Mouse (Mus musculus): ENCODE measurements at regions not wholly inside any gene's neighbourhood (a gene's known extent, or its start where the extent isn't known, plus 50 kb on each side); places are given as distances from the start of the nearest gene placed in this dataset.
"Not testable (repeated sequence)": the region's sequence is repeated elsewhere in the genome, so short reads cannot be mapped to it uniquely, and the experiment has no call there.

DNA sequence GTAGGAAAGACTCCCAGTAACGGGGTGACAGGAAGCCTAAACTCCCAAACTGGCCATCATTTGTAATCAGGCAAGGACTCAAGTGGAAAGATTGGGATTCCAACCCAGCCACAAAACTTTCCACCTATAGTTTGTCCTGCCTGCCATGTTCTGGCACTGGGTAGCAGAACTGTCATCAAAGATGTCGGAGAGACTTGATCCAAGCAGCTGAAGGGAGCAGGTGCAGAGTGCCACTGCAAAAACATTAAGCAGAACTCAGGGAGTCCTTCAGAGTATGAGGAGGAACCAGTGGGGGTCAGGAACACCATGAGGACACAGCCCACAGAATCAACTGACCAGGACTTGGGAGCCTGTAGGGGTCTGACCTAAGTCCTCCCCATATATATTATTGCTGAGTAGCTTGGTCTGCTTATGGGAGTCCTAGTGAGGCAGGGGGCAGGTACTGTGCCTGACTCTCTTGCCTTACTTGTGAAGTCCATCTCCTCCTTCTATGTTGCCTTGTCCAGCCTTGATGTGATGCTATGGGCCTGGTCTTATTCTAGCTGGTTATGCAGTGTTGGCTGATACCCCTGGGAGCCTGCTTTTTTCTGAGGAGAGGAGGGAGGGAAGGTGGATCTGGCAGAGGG lies 323.5 kb downstream of the Arl4a start:
- DNase-seq: no peak

DNA sequence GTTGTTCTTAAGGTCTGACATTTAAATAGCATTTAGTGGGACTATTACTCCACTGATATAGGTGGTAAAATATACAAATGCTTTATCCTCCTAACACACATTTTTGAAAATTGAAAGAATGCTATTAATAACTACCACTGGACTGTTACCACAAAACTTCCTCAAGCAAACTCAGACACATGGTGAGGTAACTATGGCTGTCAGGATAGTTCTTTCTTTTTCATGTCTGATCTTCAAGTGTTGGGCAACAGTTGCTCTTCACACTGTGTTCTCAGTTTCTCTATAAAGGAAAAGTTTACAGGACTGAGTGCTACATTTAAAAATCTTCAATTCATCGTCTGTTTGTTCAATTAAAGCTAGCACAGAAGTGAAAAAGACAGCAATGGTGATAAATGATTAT lies 326.0 kb downstream of the Arl4a start:
- no peak for DNase-seq

DNA sequence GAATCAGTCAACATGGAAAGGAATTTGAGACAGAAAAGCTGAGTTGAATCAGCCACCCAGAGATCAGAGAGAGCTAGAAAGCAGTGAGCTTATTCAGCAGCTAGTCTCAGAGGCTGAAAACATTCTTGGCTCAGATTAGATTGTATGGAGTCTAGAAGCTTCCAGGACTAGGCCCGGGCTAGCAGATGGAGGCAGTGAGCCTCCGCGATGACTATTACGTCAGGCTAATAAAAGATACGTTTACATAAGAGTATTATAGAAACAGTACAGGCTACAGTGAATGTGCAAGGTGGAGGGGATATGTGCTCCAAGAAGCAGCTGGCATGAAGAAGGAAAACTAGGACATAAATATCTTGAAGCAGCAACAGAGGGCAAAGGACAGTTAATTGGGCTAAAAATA lies 328.0 kb downstream of the Arl4a start:
- DNase-seq: peak; percentile 31

DNA sequence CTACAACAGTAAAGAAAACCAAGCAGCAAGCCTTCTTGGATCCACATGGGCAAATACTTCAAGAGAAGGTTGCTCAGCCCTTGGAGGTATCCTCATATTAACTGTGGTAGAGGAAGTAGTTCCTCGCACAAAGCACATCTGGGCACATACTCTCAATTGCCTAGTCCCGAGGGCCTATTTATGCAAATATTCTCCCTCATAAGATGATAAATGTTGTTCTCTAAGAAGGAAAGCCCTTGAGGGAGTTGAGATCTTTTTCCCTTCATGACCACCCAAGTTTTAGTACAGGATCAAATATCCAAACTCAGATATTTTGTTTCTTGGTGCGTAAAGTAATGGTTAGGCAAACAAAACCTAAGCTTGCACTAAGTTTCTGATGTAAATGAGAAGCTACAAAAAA lies 340.6 kb downstream of the Arl4a start:
- DNase-seq: no peak

DNA sequence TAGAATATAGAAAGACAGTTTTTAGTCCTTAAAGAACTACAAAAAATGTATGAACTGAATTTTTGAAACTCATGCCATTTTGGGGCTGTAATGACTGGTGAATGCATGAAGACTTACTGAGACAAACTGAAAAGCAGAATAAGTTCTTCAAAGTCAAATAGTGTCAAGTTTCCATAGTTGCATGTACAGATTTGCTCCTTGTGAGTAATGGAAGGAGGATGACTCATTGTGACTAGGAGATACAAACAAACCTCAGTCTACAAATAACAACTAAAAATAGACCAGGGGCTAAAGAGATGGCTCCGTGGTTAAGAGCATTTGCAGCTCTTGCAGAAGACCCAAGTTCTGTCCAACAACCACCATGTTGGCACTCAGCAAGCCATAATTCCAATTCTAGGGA lies 342.5 kb downstream of the Arl4a start:
- DNase-seq: no peak

DNA sequence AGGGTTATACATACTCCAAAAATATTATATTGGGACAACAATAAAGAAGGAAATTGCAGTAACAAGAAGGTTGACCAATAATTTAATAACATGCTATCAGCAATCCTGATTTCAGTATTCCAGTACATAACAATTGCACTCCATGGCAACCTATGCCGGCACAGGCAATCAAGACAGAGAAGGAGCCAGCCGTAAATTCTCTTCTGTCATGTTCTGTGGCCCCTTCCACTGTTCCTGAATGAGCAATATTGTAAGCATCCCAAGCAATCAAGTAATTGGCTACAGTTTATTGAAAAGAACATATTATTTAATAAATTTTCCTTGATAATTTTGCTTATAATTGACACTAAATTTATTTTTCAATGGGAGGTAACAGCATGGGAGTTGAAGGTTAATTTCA lies 345.8 kb downstream of the Arl4a start:
- no peak for DNase-seq

DNA sequence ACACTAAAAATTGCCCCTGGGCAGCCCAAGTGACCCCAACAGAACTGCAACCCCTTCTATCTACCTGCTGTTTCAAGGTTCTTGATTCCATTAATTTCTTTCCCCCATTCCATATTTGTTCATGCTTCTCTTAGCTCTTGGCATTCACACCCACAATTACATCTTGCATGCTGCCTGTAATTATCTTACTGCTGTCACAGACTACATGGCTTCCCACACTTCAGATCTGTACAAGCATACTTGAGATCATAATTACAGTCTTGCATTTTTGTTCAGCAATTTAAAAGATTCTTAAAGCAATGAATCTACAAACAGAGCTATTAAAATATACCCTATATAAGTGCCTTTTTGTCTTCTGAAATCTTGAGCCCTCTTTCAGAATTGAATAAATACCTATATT lies 352.4 kb downstream of the Arl4a start:
- DNase-seq: peak; percentile 14

DNA sequence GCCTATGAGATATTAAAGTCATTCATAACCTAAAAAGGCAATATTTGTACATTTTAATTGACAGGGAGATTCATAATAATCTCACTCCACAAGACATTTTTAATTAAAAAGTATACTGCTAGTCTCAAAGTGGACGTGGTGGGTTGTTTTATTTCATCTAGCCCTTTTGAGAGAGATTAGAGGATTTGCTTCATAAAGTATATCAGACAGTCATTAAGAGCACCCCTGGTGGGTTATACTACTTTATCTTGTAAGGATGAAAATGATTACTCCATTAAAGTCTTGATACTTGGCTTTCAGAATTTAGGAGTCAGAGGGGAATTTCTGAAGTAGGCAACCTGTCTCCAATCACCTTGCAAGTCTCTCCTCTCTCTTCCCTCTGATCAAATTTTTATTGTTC lies 355.7 kb downstream of the Arl4a start:
- no peak for DNase-seq

DNA sequence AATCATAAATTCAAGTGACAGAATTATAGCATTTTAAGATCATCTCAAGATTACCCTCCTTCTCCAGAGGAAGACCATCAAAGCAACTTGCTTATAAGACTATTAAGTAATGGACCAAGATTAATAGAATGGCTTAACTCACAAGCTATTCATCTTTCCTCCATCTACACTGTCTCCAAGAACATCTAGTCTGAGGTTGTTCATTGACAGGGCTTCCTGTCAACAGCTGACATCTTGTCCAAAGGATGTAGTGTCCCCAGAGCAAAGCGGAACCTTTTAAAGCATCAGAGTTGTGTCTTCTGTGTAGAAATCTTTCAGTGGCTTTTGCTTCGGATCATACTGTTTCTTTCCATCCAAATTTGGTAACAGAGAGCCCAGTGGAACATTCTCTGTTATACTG lies 362.2 kb downstream of the Arl4a start:
- no peak for DNase-seq

DNA sequence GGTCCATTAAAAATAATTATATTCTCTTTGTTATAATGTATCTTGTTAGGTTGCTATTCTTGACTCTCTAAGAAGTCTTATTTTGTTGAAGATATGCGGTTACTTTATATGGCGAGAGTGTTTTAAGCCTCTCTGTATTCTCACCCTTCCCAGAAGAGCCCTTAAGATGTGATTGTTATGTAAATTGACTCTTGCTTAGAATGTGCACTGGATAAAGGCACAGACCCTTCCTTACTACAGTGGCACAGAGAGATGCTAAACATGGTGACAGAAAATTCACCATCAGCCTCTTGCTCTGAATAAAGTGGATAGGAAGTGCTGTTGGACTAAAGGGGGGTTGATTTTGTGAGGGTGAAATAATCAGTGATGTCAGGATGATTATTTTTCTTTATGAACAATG lies 370.1 kb downstream of the Arl4a start:
- DNase-seq: no peak

DNA sequence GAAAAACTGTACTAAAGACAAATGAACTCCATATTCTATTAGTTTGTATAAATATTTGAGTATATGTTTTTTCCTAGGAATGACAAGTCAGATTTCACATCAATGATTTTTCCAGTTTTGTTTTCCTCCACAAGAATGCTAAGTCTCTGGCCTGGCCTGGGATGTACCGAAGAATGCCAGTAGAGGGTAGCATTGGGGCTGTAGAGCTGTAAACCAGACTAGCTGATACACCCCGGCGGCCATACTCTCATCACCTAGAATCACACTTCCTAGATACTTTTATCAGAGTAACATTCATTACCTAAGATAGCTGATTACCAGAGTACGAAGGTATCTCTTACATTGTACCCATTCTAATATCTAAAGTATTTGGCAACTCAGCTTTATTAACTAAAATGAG lies 372.4 kb downstream of the Arl4a start:
- peak; percentile 28 for DNase-seq

DNA sequence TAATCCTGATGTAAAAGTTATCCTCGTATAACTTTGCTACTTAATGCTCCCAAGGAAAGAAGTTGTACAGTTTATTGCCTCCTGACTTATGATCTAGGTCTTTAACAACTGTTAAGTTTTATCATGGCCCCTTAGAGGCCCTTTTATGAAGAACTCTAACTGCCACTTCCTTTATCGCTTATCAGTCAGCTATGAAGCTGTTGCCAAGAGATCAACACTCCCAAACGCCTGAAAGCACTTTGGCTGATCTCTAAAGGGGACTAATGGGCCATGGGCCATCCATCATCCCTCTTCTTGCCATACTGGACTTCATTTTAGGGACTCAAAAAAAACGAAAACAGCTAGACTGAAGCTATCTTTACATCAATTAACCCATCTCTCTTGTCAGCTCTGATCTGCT lies 377.4 kb downstream of the Arl4a start:
- DNase-seq: no peak

DNA sequence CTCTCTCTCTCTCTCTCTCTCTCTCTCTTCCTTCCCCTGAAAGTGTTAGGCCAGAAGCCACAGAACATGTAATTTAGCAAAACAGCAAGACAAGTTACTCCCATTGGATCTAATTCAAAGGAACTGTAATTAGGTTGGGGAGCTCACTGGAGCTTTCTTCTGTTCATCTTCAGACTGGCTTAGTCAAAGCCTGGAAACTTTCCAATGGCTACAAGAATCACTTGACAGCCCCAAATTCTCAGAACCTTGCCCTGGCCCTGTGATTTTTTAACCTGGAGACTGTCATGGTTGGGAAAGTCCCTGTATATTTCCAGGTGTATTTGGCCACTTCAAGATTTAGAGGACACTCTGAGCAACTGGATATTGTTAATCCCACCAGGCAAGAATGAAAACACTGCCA lies 381.2 kb downstream of the Arl4a start:
- DNase-seq: no peak

DNA sequence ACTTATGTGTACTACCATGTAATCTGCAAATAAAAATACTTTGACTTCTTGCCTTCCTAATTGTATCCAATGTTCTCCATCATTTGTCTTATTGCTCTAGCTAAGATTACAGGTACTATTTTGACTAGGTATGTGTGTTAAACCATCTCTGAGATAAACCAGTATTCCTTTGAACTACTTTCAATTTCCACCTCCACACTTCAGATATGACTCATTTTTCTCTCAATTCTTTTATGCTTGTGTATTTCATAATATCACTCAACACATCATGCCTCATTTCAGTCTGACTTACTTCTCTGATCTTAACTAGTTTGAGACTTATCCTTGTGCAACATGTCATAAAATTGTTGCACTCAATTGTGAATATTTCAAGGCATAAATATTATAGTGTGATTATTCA lies 388.9 kb downstream of the Arl4a start:
- DNase-seq: no peak

DNA sequence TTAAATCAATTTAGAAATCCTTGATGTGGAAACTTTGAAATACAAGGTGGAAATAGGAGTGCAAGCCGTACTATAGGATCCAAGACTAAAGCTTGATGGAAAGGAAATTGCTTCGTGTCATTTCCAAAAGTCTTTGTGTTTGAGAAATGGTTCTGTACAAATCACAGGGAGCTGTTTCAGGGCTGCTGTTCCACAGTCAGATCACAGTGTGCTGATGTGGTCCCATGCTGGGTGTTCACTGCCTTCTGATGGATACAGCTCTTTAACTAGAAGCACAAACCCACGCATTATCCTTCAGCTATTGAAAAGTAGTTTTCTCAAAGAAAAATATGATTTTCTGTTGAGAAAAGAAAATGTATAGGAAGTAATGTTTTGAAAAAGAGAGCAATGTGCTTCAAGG lies 391.3 kb downstream of the Arl4a start:
- DNase-seq: no peak

DNA sequence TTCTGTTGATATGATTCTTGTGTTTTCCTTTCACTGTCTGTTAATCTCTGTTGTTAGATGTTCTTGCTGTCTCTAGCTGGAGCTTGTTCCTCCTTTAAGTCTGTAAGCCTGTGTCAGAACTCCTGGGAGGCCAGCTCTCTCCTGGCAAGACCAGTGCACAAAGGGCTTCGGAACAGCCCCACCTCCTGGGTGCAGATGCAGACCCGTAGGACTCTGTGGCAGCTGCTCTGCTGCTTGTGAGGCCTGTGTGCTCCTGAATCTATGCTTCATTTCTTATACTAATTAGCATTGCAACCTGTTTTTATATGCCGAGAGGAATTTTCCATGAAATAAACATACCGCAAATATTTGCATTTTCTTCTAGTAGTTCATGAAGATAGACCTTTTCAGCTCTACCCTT lies 392.2 kb downstream of the Arl4a start:
- no peak for DNase-seq

DNA sequence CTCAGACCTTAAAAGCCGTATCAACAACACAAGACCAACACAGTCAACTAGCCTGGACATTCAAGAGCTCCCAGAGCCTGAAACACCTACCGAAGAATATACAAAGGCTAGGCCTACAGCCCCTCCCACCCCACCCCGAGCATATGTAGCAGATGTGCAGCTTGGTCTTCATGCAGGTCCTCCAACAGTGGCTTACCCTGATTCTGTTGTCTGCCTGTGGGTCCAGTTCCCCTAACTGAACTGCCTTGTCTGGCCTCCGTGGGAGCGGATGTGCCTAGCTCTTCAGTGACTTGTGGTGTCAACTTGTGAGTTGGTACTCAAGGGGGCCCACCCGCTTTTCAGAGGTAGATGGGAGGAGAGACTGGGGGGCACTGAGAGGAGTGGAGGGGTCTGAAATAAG lies 398.6 kb downstream of the Arl4a start:
- DNase-seq: no peak

DNA sequence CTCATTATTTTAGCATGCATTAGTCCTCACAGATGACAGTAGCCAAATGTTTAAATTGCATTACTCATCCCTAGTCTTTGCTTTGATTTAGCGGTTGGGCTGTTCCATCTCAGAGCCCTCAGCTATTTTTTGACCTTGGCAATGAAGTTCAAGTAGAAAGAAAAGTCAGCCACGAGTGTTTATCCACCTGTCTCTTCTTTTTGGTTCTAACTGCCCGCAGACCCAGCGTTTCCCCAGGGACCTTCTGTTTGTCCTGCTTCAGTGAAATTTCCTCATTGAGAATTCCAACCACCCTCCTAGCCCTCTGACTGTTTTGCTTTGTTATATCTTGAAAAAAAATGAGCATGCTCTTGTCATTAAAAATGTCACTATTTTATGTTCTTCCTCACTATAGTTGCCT lies 403.5 kb downstream of the Arl4a start:
- DNase-seq: no peak

DNA sequence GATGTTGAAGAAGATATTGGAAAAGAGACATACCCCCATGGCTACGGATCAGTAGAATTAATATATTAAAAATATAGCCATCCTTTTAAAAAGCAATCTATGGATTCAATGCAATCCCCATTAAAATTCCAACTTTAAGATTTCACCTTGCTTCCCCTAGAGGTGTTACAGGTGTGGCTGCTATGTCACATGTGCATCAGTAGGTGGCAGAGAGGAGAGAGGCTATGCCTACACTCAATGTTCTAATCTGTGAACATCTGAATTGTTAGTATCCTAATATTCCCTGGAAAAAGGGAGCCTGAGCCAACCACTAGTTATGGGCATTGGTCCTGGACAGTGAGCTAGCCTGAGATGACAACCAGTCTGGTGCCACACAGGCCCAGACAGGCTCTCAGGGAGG lies 416.6 kb downstream of the Arl4a start:
- DNase-seq: no peak

DNA sequence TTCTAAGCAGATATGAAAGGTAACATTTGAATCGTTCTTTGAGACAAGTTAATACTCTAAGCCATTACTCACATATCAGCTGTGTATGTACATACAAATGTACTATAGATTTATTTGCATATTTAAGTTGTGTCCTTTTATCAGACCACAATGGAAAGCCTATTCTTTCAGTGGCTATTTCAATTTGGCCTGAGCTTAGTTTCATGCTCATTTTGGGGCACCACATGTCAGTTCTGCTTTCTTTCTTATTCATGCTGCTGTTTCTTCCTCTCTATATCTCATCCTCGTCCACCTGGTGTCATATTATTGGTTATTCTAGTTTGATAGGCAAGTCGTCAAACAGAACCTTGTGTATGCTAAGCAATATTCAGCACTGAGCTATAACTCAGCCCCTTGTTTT lies 432.5 kb downstream of the Arl4a start:
- DNase-seq: no peak

DNA sequence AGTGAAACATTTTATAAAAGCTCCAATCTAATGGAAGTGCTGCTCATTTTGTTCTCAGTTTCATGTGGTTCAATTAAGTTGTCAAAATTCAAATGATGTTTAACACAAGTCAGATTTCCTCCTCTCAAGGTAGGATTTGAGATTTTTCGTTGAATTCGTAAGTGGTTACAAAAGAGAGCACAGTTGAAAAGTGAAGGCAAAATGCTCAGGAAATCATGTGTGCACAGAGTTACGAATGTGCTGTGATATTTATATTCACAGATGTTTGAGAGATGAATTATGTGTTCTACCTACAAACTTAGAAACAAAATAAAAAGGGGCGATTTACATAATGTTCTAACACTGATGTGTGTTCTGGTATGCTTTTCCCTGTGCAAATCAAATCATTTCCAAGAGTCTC lies 433.1 kb downstream of the Arl4a start:
- DNase-seq: no peak

DNA sequence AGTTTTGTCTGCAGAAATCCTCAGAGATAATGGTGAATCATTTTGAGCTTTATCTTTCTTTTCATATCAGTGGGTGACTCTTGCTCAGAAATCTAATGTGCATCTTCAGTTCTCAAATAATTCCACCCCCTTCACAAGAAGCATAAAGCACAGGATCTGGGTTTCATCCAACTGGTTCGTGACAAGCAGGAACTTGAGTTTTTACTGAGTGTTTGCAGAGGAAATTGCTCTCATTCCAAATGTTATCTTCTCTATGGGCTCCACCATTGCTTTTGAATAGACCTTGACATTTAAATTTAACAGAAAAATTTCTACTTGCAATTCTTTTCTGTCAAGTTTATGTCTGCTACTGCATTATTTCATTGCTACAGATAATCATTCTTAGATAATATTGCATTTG lies 443.1 kb downstream of the Arl4a start:
- DNase-seq: no peak

DNA sequence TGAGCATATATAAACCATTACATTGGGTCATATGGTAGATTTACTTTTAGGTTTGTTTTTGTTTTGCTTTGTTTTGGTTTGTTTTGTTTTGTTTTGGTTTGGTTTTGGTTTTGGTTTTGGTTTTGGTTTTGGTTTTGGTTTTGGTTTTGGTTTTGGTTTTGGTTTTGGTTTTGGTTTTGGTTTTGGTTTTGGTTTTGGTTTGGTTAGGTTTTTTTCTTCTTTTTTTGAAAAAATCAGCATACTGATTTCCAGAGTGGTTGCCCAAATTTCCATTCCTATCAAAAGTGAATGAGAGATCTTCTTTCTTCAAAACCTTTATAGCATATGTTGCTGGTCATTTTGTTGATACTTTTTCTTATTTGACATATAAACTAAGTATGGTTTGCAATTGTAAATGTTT lies 444.0 kb downstream of the Arl4a start:
- not testable (repeated sequence) for DNase-seq

DNA sequence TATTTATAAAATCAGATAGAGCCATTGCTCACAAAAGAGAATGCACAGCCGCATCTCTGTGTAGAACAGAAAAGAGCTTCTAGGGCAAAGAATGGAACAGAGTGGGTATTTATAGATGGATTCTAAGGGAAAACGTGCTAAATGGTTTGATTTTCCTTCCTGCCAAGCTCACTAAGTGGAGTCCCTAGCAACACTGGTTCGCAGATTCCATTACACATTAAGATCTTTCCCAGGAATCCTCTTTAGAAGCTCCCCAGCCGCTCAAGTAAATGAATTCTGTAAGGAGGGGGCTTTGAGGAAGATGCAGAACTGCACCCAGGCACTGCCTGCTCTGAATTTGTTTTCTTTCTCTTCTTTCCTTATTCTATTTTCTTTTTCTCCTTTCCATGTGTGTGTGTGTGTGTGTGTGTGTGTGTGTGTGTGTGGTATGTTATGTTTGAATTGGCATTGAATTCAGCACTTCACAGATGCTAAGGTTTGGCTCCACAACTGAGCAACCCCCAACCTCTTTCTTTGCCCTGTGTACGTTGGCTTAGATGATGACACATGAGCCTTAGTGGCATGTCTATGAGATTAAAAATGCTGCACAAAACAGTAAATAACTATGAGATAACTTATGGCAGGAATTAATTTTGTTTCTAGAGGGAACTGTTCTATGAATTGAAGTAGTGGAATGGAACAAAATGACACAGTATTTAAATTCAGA lies 450.5 kb downstream of the Arl4a start:
- DNase-seq: no peak

DNA sequence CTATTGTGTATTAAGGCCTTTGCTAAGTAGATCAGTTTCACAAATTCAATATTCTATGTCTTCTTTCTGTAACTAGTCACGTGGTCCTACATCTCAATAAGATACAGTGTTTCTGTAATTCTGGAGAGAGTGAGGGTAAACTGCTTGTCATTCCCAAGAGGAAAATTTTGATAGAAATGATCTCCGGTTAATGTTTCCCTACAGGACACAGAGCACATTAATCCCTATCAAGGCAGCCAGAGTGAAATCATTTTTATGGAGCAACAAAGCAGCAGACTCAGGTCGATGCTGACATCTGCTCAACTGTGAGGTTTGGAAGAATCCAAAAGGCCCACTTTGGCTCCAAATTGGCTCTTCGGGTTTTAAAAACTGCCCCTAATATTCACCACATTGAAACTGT lies 451.7 kb downstream of the Arl4a start:
- no peak for DNase-seq

Data from layer of hippocampus, adult 9-11 months (tissue).